Mouse (Mus musculus): Measurements from ENCODE around the gene Afg1l. TPM values are rescaled to one million over a fixed set of nuclear protein-coding genes. Genes with fewer than 3 reads are reported as not detected.

Afg1l gene
- 4.4 and 5.2 TPM in 2 replicates for polyA plus RNA-seq (2015; fragmentation: Nextera tagmentation; extraction: Ambion mirVana)

- DNase-seq (ENCODE audit: low spot score): peak; percentile 95
These were observed at the start of gene Afg1l for GRCm38 (mm10) chr10:42478341-42478720. Afg1l (minus strand) TSS chr10:42478565.

GRCm38 (mm10) chr10:42525682-42526081 lies 47.3 kb upstream of the Afg1l start:
- DNase-seq (ENCODE audit: low spot score): no peak

GRCm38 (mm10) chr10:42523556-42524162 lies 45.3 kb upstream of the Afg1l start:
- DNase-seq (ENCODE audit: low spot score): no peak

GRCm38 (mm10) chr10:42522912-42523311 lies 44.5 kb upstream of the Afg1l start:
- DNase-seq (ENCODE audit: low spot score): no peak

GRCm38 (mm10) chr10:42521315-42521981 lies 43.1 kb upstream of the Afg1l start:
- no peak for DNase-seq (ENCODE audit: low spot score)

GRCm38 (mm10) chr10:42518363-42518762 lies 40.0 kb upstream of the Afg1l start:
- DNase-seq (ENCODE audit: low spot score): no peak

GRCm38 (mm10) chr10:42514125-42514524 lies 35.8 kb upstream of the Afg1l start:
- no peak for DNase-seq (ENCODE audit: low spot score)

- DNase-seq (ENCODE audit: low spot score): no peak
These were observed 33.1 kb upstream of the Afg1l start for GRCm38 (mm10) chr10:42511184-42512135.

GRCm38 (mm10) chr10:42510141-42510540 lies 31.8 kb upstream of the Afg1l start:
- no peak for DNase-seq (ENCODE audit: low spot score)

- DNase-seq (ENCODE audit: low spot score): no peak
These were observed 25.8 kb upstream of the Afg1l start for GRCm38 (mm10) chr10:42504096-42504710.

GRCm38 (mm10) chr10:42502349-42503111 lies 24.2 kb upstream of the Afg1l start:
- DNase-seq (ENCODE audit: low spot score): peak; percentile 52

GRCm38 (mm10) chr10:42501775-42502348 lies 23.5 kb upstream of the Afg1l start, which contains the start of gene Snx3:
Snx3 (plus strand) TSS chr10:42502030.
- peak; percentile 97 for DNase-seq (ENCODE audit: low spot score)

- DNase-seq (ENCODE audit: low spot score): no peak
These were observed 22.8 kb upstream of the Afg1l start for GRCm38 (mm10) chr10:42501161-42501560.

- no peak for DNase-seq (ENCODE audit: low spot score)
These were observed 22.2 kb upstream of the Afg1l start for GRCm38 (mm10) chr10:42500611-42501010.

GRCm38 (mm10) chr10:42493000-42493399 lies 14.6 kb upstream of the Afg1l start:
- DNase-seq (ENCODE audit: low spot score): no peak

GRCm38 (mm10) chr10:42492027-42492771 lies 13.8 kb upstream of the Afg1l start:
- DNase-seq (ENCODE audit: low spot score): no peak

GRCm38 (mm10) chr10:42491158-42491557 lies 12.8 kb upstream of the Afg1l start:
- DNase-seq (ENCODE audit: low spot score): no peak

GRCm38 (mm10) chr10:42488606-42489296 lies 10.4 kb upstream of the Afg1l start:
- DNase-seq (ENCODE audit: low spot score): no peak

GRCm38 (mm10) chr10:42480719-42481118 lies 2.4 kb upstream of the Afg1l start:
- no peak for DNase-seq (ENCODE audit: low spot score)
